Mouse (Mus musculus) retina, adult 2 months (tissue): ENCODE data around the gene Vmn1r208.
"Not testable (repeated sequence)": the region's sequence is repeated elsewhere in the genome, so short reads cannot be mapped to it uniquely, and the experiment has no call there.

Experiments
- DNase-seq: peaks from one replicate; pipeline ENCODE4 v3.0.0-alpha.2; 2012; ENCODE audit warnings: low read depth, low spot score

Gene Vmn1r208

GRCm38 (mm10) chr13:22777300-22777699, at the start of gene Vmn1r208:
Vmn1r208 (minus strand) TSS chr13:22777400.
- DNase-seq: not testable (repeated sequence)

GRCm38 (mm10) chr13:22821601-22822000, 44.4 kb upstream of the Vmn1r208 start:
- not testable (repeated sequence) for DNase-seq

GRCm38 (mm10) chr13:22809582-22809981, 32.4 kb upstream of the Vmn1r208 start, which contains the start of gene Vmn1r209:
Vmn1r209 (minus strand) TSS chr13:22809682.
- not testable (repeated sequence) for DNase-seq

GRCm38 (mm10) chr13:22788096-22788495, 10.9 kb upstream of the Vmn1r208 start:
- not testable (repeated sequence) for DNase-seq

- DNase-seq: not testable (repeated sequence)
Measured at GRCm38 (mm10) chr13:22784159-22784558, 7.0 kb upstream of the Vmn1r208 start.

GRCm38 (mm10) chr13:22771592-22771991, 5.6 kb downstream of the Vmn1r208 start:
- not testable (repeated sequence) for DNase-seq

- DNase-seq: no peak
Measured at GRCm38 (mm10) chr13:22747524-22747923, 29.7 kb downstream of the Vmn1r208 start.

GRCm38 (mm10) chr13:22729529-22729928, 47.7 kb downstream of the Vmn1r208 start, which contains the start of gene Vmn1r207-ps:
Vmn1r207-ps (minus strand) TSS chr13:22729629.
- DNase-seq: not testable (repeated sequence)
